Mouse (Mus musculus) midbrain, embryonic 14.5 days (tissue): Measurements from ENCODE around the gene Kif26a. TPM values are rescaled to one million over a fixed set of nuclear protein-coding genes. Genes with fewer than 3 reads are reported as not detected.

Source experiments
- ATAC-seq: fragments of 200-750 bp; cut with Nextera tagmentation; 2 replicates; pipeline ENCODE4 v1.8.0; 2017; ENCODE audit warnings: moderate number of reproducible peaks, moderate library complexity; ENCODE audit not compliant: low FRiP score, low TSS enrichment
- DNase-seq: peaks from one replicate; pipeline ENCODE4 v3.0.0-alpha.2; 2015
- H3K27ac ChIP-seq: fragments of 300-500 bp; sonication (generic); replicated peaks from 2 replicates; pipeline ENCODE4 v1.5.1; 2014; ENCODE audit warnings: mild to moderate bottlenecking, low read depth, low read length, moderate library complexity
- H3K27me3 ChIP-seq: fragments of 300-500 bp; sonication (generic); 2 replicates; pipeline ENCODE4 v1.6.1; 2014; ENCODE audit warnings: low read length, control low read depth, mixed read lengths; ENCODE audit not compliant: control insufficient read depth, insufficient read depth
- H3K36me3 ChIP-seq: fragments of 300-500 bp; sonication (generic); 2 replicates; pipeline ENCODE4 v1.6.1; 2014; ENCODE audit warnings: low read length, control low read depth; ENCODE audit not compliant: control insufficient read depth, insufficient read depth
- H3K4me1 ChIP-seq: fragments of 300-500 bp; sonication (generic); 2 replicates; pipeline ENCODE4 v1.6.1; 2014; ENCODE audit warnings: mild to moderate bottlenecking, antibody characterized with exemption, low read length, control low read depth; ENCODE audit not compliant: control insufficient read depth, insufficient read depth
- H3K4me2 ChIP-seq: fragments of 300-500 bp; sonication (generic); 2 replicates; pipeline ENCODE4 v1.6.1; 2014; ENCODE audit warnings: mild to moderate bottlenecking, low read length, moderate library complexity
- H3K4me3 ChIP-seq: fragments of 300-500 bp; sonication (generic); replicated peaks from 2 replicates; pipeline ENCODE4 v1.5.1; 2014; ENCODE audit warnings: low read depth, low read length
- H3K9ac ChIP-seq: fragments of 300-500 bp; sonication (generic); replicated peaks from 2 replicates; pipeline ENCODE4 v1.6.1; 2014; ENCODE audit warnings: mild to moderate bottlenecking, low read length, moderate library complexity
- H3K9me3 ChIP-seq: fragments of 300-500 bp; sonication (generic); 2 replicates; pipeline ENCODE4 v1.6.1; 2016; ENCODE audit warnings: low read length, control low read depth, mixed read lengths; ENCODE audit not compliant: control insufficient read depth
- WGBS: fragments of 180-500 bp; shearing (Covaris S2); extraction: QIAGEN DNeasy Blood & Tissue Kit; methylation state at CpG from one replicate; pipeline ENCODE4 v1.1.7; 2014; 5-methylcytosine and 5-hydroxymethylcytosine counted together
- polyA plus RNA-seq: library from polyadenylated mRNA; unstranded; fragments of >200 nt; fragmentation: Nextera tagmentation; extraction: Ambion mirVana; gene quantifications from 2 replicates; pipeline ENCODE4 v1.2.1, GENCODE M21; 2014

The Kif26a gene
- polyA plus RNA-seq, 1 experiment from 2014 or later = 6.2 TPM

DNA sequence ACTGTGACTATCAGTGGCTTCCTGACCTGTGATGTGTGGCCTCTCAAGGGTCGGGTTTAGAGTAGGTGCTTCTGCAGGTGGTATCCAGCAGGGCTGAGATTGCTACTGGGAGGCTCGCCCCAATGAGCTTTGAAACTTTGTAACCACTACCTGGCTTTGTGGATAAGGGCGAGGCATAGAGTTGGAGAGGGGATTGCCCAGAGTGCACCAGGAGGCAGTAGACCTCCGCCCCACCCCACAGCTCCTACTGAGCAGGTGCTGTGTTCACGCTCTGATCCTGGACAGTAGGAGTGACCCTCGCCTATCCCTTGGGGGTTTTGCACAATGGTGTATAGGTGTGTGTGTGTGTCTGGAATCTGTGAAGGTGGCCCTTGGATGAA, 18.8 kb downstream of the Kif26a start:
- 0 out of 2 replicates have a peak overlapping the region, but pooled peaks have one; percentile 33 for H3K27ac ChIP-seq
- DNase-seq (no peak), ATAC-seq (no peak)
- WGBS = 77% methylated on average over 6 of the region's 6 CpGs
- H3K4me3 ChIP-seq = no peak overlapping the region
- peaks cover 4% of the 10 kb centered on the region for H3K36me3 ChIP-seq
- H3K9me3 ChIP-seq = no peaks in the 10 kb centered on the region
- peaks cover 48% of the 10 kb centered on the region for H3K4me1 ChIP-seq
- 0 out of 2 replicates have a peak, but pooled peaks cover 4% of the 10 kb centered on the region for H3K27me3 ChIP-seq
- no peak overlapping the region; the same call in 1 of the 2 replicates for H3K9ac ChIP-seq
- no peak overlapping the region for H3K4me2 ChIP-seq

DNA sequence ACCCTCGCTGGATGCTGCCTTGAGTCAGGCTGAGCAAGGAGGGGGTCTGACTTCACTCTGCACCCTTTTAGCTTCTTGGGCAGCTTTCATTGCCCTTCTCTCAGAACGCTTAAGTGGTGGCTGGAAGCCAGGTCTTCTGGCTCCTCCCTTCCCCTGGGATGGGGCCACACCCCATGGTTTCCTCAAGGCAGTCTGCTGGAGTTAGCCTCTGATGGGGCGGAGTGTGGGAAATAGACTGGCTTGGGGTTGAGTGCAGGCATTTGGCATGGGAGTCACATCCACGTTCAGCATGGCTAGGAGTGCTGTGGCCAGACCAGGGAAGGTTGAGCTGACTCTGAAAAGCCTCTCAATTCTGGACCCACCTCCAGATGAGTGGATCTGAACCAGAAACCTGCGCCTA, 23.2 kb downstream of the Kif26a start:
- DNase-seq (no peak), ATAC-seq (no peak)
- WGBS = 66% methylated on average over 5 of the region's 5 CpGs
- peaks cover 37% of the 10 kb centered on the region for H3K4me1 ChIP-seq
- H3K4me3 ChIP-seq = no peak overlapping the region
- peaks cover 18% of the 10 kb centered on the region for H3K36me3 ChIP-seq
- no peak overlapping the region for H3K4me2 ChIP-seq
- H3K27ac ChIP-seq = no peak overlapping the region
- no peaks in the 10 kb centered on the region for H3K9me3 ChIP-seq
- no peak overlapping the region for H3K9ac ChIP-seq
- 0 out of 2 replicates have a peak, but pooled peaks cover 4% of the 10 kb centered on the region for H3K27me3 ChIP-seq

DNA sequence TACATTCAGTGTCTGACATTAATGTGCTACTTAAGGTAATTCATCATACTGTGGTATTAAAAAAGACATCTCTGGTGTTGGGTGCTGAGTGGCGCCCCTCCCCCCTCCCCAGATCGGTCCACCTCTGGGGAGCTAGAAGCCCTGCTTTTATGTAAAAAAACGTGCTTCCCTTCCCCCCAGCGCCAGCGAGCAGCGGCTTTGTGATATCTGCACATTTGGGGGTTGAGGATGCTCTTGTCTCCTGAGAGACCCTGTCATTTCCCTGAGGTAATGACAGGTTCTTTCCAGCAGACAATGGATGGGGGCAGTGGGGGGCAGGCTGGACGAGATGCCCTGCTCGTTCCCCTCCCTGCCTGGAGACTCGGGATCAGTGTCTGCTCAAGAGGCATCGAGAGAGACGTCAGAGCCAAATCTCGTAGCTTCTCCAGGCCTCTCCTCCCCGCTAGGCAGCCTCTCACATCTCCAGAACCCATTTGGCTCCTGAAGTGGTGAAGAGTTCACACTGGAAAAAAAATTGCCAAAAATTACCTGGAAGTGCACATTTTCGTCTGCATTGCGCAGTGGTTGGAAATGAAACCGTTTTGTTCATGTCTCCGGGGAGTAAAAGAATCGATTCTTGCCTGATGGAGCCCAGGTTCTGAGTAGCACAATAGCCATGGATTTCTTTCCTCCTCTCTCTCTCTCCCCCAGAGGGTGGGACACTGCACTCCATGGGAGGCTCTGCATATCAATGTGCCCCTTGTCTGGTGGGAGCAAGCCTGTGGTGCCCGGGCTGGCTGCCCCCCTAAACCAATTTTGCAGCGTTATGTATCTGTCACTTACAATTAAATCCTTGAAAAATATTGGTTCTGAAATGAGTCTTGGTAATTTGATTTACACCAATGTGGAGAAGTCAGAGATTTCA, 24.9 kb downstream of the Kif26a start:
- H3K9ac ChIP-seq = peak overlapping the region; percentile 37; the same call in 1 of the 2 replicates
- ATAC-seq (no peak), DNase-seq (peak; percentile 64)
- 10% methylated on average over 20 of the region's 20 CpGs for WGBS
- peaks cover 24% of the 10 kb centered on the region for H3K4me1 ChIP-seq
- H3K27ac ChIP-seq = peak overlapping the region; percentile 77
- H3K4me2 ChIP-seq = peak overlapping the region; percentile 18; the same call in 1 of the 2 replicates
- 0 out of 2 replicates have a peak, but pooled peaks cover 4% of the 10 kb centered on the region for H3K27me3 ChIP-seq
- H3K4me3 ChIP-seq = no peak overlapping the region
- H3K9me3 ChIP-seq = no peaks in the 10 kb centered on the region
- peaks cover 29% of the 10 kb centered on the region for H3K36me3 ChIP-seq

DNA sequence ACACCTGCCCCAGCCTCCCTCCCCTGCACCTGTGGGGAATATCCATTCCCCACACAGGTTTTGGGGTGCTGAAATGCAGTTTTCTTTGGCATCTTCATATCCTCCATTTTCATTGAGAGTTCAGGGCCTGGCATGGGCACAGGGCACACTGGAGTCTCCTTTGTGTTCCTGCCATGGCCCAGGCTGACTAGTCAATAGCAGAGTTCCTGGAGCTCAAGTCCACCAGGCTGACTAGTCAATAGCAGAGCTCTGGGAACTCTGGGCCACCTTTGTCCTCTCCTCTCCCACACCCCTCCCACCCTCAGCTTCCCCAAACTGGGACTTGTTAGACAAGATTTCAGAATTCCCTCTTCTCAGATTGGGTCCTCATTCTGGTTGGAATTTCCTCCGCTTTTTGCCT, 25.6 kb downstream of the Kif26a start:
- peaks cover 24% of the 10 kb centered on the region for H3K4me1 ChIP-seq

DNA sequence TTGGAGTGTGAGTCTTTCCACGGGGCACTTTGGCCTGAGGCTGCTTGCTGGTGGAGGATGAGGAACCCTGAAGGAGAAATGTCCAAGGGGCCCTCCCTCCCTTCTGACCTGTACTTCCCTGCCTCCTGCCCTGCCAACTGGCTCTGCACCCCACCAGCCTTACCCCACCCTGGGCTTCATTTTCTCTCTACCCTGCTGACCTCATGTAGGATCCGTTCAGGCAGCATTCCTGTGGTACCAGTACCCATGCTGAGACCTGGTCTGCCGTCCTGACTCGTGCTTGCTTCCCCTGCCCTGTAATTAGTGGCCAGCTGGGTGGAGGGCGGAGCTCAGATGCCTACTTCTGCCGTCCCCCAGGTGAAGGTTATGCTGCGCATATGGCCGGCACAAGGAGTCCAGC, 26.2 kb downstream of the Kif26a start:
- Histone ChIP-seq H3K27ac (0 out of 2 replicates have a peak overlapping the region, but pooled peaks have one; percentile 5), H3K4me1 (peaks cover 24% of the 10 kb centered on the region), H3K4me3 (no peak overlapping the region)

More for the DNA sequence above, 25.6 kb downstream of the Kif26a start:
- H3K9ac ChIP-seq = peak overlapping the region; percentile 37; the same call in 1 of the 2 replicates
- ATAC-seq (0 out of 2 replicates have a peak, but pooled peaks have one; percentile 24), DNase-seq (peak; percentile 70)
- peaks cover 37% of the 10 kb centered on the region for H3K36me3 ChIP-seq
- 0 out of 2 replicates have a peak, but pooled peaks cover under 1% of the 10 kb centered on the region for H3K27me3 ChIP-seq
- peak overlapping the region; percentile 77 for H3K27ac ChIP-seq
- 0 out of 2 replicates have a peak overlapping the region, but pooled peaks have one; percentile 18 for H3K4me2 ChIP-seq
- no peak overlapping the region for H3K4me3 ChIP-seq
- WGBS = 91% methylated on average over 1 of the region's 1 CpGs
- no peaks in the 10 kb centered on the region for H3K9me3 ChIP-seq

DNA sequence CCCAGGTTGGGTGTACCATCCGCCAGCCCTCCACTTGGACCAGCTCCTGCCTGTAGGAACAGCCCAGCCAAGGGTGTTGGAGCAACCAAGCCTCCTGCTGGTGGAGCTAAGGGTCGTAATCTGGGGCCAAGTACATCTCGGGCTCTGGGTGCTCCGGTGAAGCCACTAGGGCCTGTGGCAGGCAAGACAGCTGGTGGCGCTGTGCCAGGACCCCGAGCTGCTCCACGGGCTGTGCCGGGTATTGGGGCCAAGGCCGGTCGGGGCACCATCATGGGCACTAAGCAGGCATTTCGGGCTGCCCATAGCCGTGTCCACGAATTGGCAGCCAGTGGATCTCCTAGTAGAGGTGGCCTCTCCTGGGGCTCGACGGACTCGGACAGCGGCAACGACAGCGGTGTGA, 31.7 kb downstream of the Kif26a start:
- Histone ChIP-seq H3K36me3 (peaks cover 72% of the 10 kb centered on the region), H3K4me3 (no peak overlapping the region), H3K27me3 (no peaks in the 10 kb centered on the region), H3K4me2 (no peak overlapping the region), H3K27ac (no peak overlapping the region), H3K4me1 (peaks cover 7% of the 10 kb centered on the region; the same call in 1 of the 2 replicates), H3K9ac (no peak overlapping the region), H3K9me3 (no peaks in the 10 kb centered on the region)
- DNase-seq = no peak
- 98% methylated on average over 19 of the region's 19 CpGs for WGBS
- no peak for ATAC-seq

More for the DNA sequence above, 26.2 kb downstream of the Kif26a start:
- Histone ChIP-seq H3K36me3 (peaks cover 42% of the 10 kb centered on the region), H3K27me3 (no peaks in the 10 kb centered on the region), H3K4me2 (no peak overlapping the region), H3K9me3 (no peaks in the 10 kb centered on the region), H3K9ac (no peak overlapping the region)
- ATAC-seq = no peak
- 74% methylated on average over 8 of the region's 8 CpGs for WGBS
- no peak for DNase-seq

DNA sequence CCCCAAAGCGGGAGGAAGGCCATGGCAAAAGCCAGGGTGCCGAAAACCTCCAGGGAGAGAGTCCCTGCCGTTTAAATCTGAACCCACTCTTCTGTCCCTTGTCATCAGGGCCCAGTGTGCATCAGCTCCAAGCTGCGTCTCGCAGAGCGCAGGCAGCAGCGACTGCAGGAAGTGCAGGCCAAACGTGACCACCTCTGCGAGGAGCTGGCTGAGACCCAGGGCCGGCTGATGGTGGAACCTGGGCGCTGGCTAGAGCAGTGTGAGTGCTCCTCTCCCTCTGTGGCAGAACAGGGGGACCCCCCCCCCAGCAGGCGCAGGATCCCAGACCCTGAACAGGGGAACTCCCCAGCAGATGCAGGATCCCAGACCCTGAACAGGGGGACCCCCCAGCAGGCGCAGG, 33.7 kb downstream of the Kif26a start:
- Histone ChIP-seq H3K4me2 (no peak overlapping the region), H3K27ac (no peak overlapping the region), H3K9ac (no peak overlapping the region), H3K9me3 (no peaks in the 10 kb centered on the region), H3K4me1 (peaks cover 7% of the 10 kb centered on the region), H3K27me3 (no peaks in the 10 kb centered on the region), H3K4me3 (no peak overlapping the region), H3K36me3 (peaks cover 55% of the 10 kb centered on the region)
- 92% methylated on average over 13 of the region's 13 CpGs for WGBS
- ATAC-seq (no peak), DNase-seq (no peak)

DNA sequence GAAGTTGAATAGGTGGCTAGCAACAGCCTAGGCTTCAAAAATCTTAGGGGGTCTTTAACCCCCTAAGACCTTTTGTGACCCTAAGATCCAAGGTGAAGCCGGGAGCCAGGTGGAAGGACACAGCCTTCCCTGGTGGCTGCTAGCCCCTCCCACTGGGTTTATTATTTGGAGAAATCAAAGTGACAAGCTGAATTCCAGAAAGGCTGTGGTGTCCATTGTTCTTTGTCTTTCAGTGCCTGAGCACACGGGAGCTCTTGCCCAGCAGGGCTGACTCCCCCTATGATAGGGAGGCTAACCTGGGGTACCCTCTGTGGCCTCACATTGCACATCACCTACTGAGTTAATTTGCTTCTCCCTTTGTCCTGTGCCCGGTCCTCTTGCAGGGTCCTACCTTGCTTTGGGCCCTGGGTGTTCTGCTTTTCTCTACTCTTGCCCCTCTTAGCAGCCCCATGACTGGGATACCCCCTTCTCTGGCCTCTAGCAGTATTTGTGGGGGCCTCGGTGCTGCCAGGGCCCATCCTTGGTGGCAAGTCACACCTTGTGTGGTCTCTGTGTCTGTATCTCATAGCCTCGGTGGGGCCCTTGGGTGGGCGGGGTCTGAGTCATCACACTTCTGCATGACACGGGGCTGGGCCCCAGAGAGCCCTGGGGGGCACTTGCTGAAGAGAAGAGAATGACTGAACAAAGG, 36.1 kb downstream of the Kif26a start:
- H3K27me3 ChIP-seq = no peaks in the 10 kb centered on the region
- no peak overlapping the region for H3K27ac ChIP-seq
- H3K4me3 ChIP-seq = no peak overlapping the region
- H3K36me3 ChIP-seq = peaks cover 32% of the 10 kb centered on the region
- peaks cover 7% of the 10 kb centered on the region for H3K4me1 ChIP-seq
- H3K9ac ChIP-seq = 0 out of 2 replicates have a peak overlapping the region, but pooled peaks have one; percentile 12
- WGBS = 23% methylated on average over 7 of the region's 7 CpGs
- ATAC-seq (0 out of 2 replicates have a peak, but pooled peaks have one; percentile 28), DNase-seq (no peak)
- no peaks in the 10 kb centered on the region for H3K9me3 ChIP-seq
- no peak overlapping the region for H3K4me2 ChIP-seq
